Mouse (Mus musculus) lung, postnatal 0 days (tissue): Measurements from ENCODE around the gene Rps6ka4. TPM values are rescaled to one million over a fixed set of nuclear protein-coding genes. Genes with fewer than 3 reads are reported as not detected.

Experiments used
- ATAC-seq: fragments of 200-750 bp; cut with Nextera tagmentation; 2 replicates; pipeline ENCODE4 v1.8.0; 2017; ENCODE audit warnings: moderate library complexity
- DNase-seq: peaks from one replicate; pipeline ENCODE4 v3.0.0-alpha.2; 2016; ENCODE audit warnings: low spot score
- H3K27ac ChIP-seq: fragments of 300-500 bp; sonication (generic); 2 replicates; pipeline ENCODE4 v1.5.1; 2014; ENCODE audit warnings: antibody characterized with exemption, mild to moderate bottlenecking, low read length, mixed read lengths
- H3K27me3 ChIP-seq: fragments of 300-500 bp; sonication (generic); replicated peaks from 2 replicates; pipeline ENCODE4 v1.6.1; 2014; ENCODE audit warnings: low read length, mixed read lengths; ENCODE audit not compliant: insufficient read depth
- H3K36me3 ChIP-seq: fragments of 300-500 bp; sonication (generic); 2 replicates; pipeline ENCODE4 v1.6.1; 2014; ENCODE audit warnings: low read length, mixed read lengths; ENCODE audit not compliant: insufficient read depth
- H3K4me1 ChIP-seq: fragments of 300-500 bp; sonication (generic); 2 replicates; pipeline ENCODE4 v1.6.1; 2014; ENCODE audit warnings: antibody characterized with exemption, low read depth, low read length, mixed read lengths; ENCODE audit not compliant: insufficient read depth
- H3K4me2 ChIP-seq: fragments of 300-500 bp; sonication (generic); replicated peaks from 2 replicates; pipeline ENCODE4 v1.6.1; 2014; ENCODE audit warnings: low read depth, mild to moderate bottlenecking, low read length, moderate library complexity, mixed read lengths
- H3K4me3 ChIP-seq: fragments of 300-500 bp; sonication (generic); 2 replicates; pipeline ENCODE4 v1.5.1; 2014; ENCODE audit warnings: low read depth, low read length
- H3K9ac ChIP-seq: fragments of 300-500 bp; sonication (generic); replicated peaks from 2 replicates; pipeline ENCODE4 v1.6.1; 2014; ENCODE audit warnings: low read depth, mild to moderate bottlenecking
- H3K9me3 ChIP-seq: fragments of 300-500 bp; sonication (generic); 2 replicates; pipeline ENCODE4 v1.6.1; 2016; ENCODE audit warnings: low read length, mixed read lengths
- CTCF ChIP-seq: IDR thresholded peaks from 2 replicates; pipeline ENCODE4 v1.5.1; 2016; ENCODE audit warnings: antibody characterized with exemption, mild to moderate bottlenecking
- EP300 ChIP-seq: IDR thresholded peaks from 2 replicates; pipeline ENCODE4 v1.6.1; 2016; ENCODE audit warnings: antibody characterized with exemption, mild to moderate bottlenecking, control low read depth
- WGBS: fragments of 180-500 bp; shearing (Covaris S2); extraction: QIAGEN DNeasy Blood & Tissue Kit; methylation state at CpG from one replicate; pipeline ENCODE4 v1.1.7; 2014; 5-methylcytosine and 5-hydroxymethylcytosine counted together
- polyA plus RNA-seq: library from polyadenylated mRNA; unstranded; fragments of >200 nt; fragmentation: Nextera tagmentation; extraction: Ambion mirVana; gene quantifications from 2 replicates; pipeline ENCODE4 v1.2.1, GENCODE M21; 2015

The Rps6ka4 gene
- polyA plus RNA-seq, 1 experiment from 2014 or later: 40.6 TPM

- Histone ChIP-seq H3K36me3 (no peaks in the 10 kb centered on the region), H3K4me3 (no peak overlapping the region), H3K9me3 (no peaks in the 10 kb centered on the region), H3K4me1 (no peaks in the 10 kb centered on the region), H3K4me2 (no peak overlapping the region), H3K27me3 (no peaks in the 10 kb centered on the region), H3K9ac (no peak overlapping the region), H3K27ac (no peak overlapping the region)
- peak; percentile 54 for ATAC-seq
- TF ChIP-seq EP300 (no peak), CTCF (peak; percentile 78)
- peak; percentile 78 for DNase-seq
- WGBS: 69% methylated on average over 5 of the region's 5 CpGs
Measured at GRCm38 (mm10) chr19:6871574-6872271, 31.3 kb upstream of the Rps6ka4 start.

GRCm38 (mm10) chr19:6869355-6869754 lies 28.9 kb upstream of the Rps6ka4 start:
- peak overlapping the region; percentile 72 for H3K27ac ChIP-seq
- H3K9ac ChIP-seq: 0 out of 2 replicates have a peak overlapping the region, but pooled peaks have one; percentile 26
- peak; percentile 91 for ATAC-seq

GRCm38 (mm10) chr19:6861451-6861850 lies 21.0 kb upstream of the Rps6ka4 start:
- ATAC-seq: no peak
- no peak overlapping the region for H3K9ac ChIP-seq
- H3K27ac ChIP-seq: no peak overlapping the region
- DNase-seq: no peak
- H3K4me2 ChIP-seq: no peak overlapping the region
- no peaks in the 10 kb centered on the region for H3K36me3 ChIP-seq
- no peaks in the 10 kb centered on the region for H3K27me3 ChIP-seq
- TF ChIP-seq EP300 (no peak), CTCF (no peak)
- WGBS: 91% methylated on average over 4 of the region's 4 CpGs
- H3K9me3 ChIP-seq: no peaks in the 10 kb centered on the region
- no peak overlapping the region for H3K4me3 ChIP-seq
- no peaks in the 10 kb centered on the region for H3K4me1 ChIP-seq

More at GRCm38 (mm10) chr19:6869355-6869754, 28.9 kb upstream of the Rps6ka4 start:
- peak; percentile 93 for DNase-seq
- WGBS: 0% methylated on average over 5 of the region's 5 CpGs
- Histone ChIP-seq H3K4me2 (peak overlapping the region; percentile 54), H3K4me1 (no peaks in the 10 kb centered on the region), H3K27me3 (no peaks in the 10 kb centered on the region), H3K9me3 (no peaks in the 10 kb centered on the region), H3K36me3 (no peaks in the 10 kb centered on the region), H3K4me3 (peak overlapping the region; percentile 33)
- TF ChIP-seq CTCF (no peak), EP300 (no peak)

- Histone ChIP-seq H3K9ac (no peak overlapping the region), H3K36me3 (no peaks in the 10 kb centered on the region), H3K4me2 (no peak overlapping the region), H3K27ac (no peak overlapping the region), H3K4me3 (no peak overlapping the region), H3K4me1 (peaks cover 3% of the 10 kb centered on the region; the same call in 1 of the 2 replicates), H3K27me3 (0 out of 2 replicates have a peak, but pooled peaks cover 2% of the 10 kb centered on the region), H3K9me3 (no peaks in the 10 kb centered on the region)
- ATAC-seq (0 out of 2 replicates have a peak, but pooled peaks have one; percentile 26), DNase-seq (peak; percentile 37)
- TF ChIP-seq EP300: no peak
- no peak for TF ChIP-seq CTCF
- 64% methylated on average over 6 of the region's 6 CpGs for WGBS
Measured at GRCm38 (mm10) chr19:6860706-6861105, 20.3 kb upstream of the Rps6ka4 start.

- DNase-seq (no peak), ATAC-seq (no peak)
- 80% methylated on average over 3 of the region's 3 CpGs for WGBS
- no peak overlapping the region for H3K4me3 ChIP-seq
- H3K4me2 ChIP-seq: no peak overlapping the region
- no peak overlapping the region for H3K9ac ChIP-seq
- H3K4me1 ChIP-seq: peaks cover 5% of the 10 kb centered on the region; the same call in 1 of the 2 replicates
- H3K27ac ChIP-seq: no peak overlapping the region
- no peaks in the 10 kb centered on the region for H3K9me3 ChIP-seq
- no peaks in the 10 kb centered on the region for H3K36me3 ChIP-seq
- no peak for TF ChIP-seq CTCF
- no peak for TF ChIP-seq EP300
- H3K27me3 ChIP-seq: 0 out of 2 replicates have a peak, but pooled peaks cover 5% of the 10 kb centered on the region
Measured at GRCm38 (mm10) chr19:6859971-6860370, 19.5 kb upstream of the Rps6ka4 start.

- ATAC-seq: no peak
- TF ChIP-seq EP300 (no peak), CTCF (no peak)
Measured at GRCm38 (mm10) chr19:6859032-6859651, 18.7 kb upstream of the Rps6ka4 start.

More at GRCm38 (mm10) chr19:6859032-6859651, 18.7 kb upstream of the Rps6ka4 start:
- DNase-seq: no peak
- Histone ChIP-seq H3K9me3 (no peaks in the 10 kb centered on the region), H3K4me3 (no peak overlapping the region), H3K4me2 (no peak overlapping the region), H3K36me3 (no peaks in the 10 kb centered on the region), H3K4me1 (peaks cover 5% of the 10 kb centered on the region; the same call in 1 of the 2 replicates), H3K9ac (no peak overlapping the region), H3K27ac (no peak overlapping the region), H3K27me3 (0 out of 2 replicates have a peak, but pooled peaks cover 5% of the 10 kb centered on the region)
- 64% methylated on average over 2 of the region's 2 CpGs for WGBS
